Mouse (Mus musculus) colon, adult 2 months (tissue): ENCODE data around the gene Vamp2. TPM values are rescaled to one million over a fixed set of nuclear protein-coding genes. Genes with fewer than 3 reads are reported as not detected.

ENCODE experiments used
- polyA plus RNA-seq: library from polyadenylated mRNA; depleted of rRNA; stranded (reverse); fragments of >200 nt; gene quantifications from 2 replicates; pipeline ENCODE4 v1.2.3, GENCODE M21; 2012; rRNA removed

Vamp2 gene
- polyA plus RNA-seq, result 93.8 and 112 TPM in 2 replicates

GRCm38 (mm10) chr11:69088103-69088855 is at the start of gene Vamp2:
Gene Vamp2, plus strand, starts transcription at chr11:69088490.

GRCm38 (mm10) chr11:69045531-69046394 is 42.5 kb upstream of the Vamp2 start, which contains the start of gene Aurkb:
Gene Aurkb, plus strand, starts transcription at chr11:69045647.

GRCm38 (mm10) chr11:69059357-69059974 is 28.8 kb upstream of the Vamp2 start, which contains the start of gene Borcs6:
Gene Borcs6, plus strand, starts transcription at chr11:69059717.

GRCm38 (mm10) chr11:69070590-69071222 is 17.6 kb upstream of the Vamp2 start, which contains the start of gene Tmem107:
Gene Tmem107, plus strand, starts transcription at chr11:69070806.

GRCm38 (mm10) chr11:69094697-69095429 is 6.6 kb downstream of the Vamp2 start, which contains the start of gene Per1:
Gene Per1, plus strand, starts transcription at chr11:69095217.

DNA sequence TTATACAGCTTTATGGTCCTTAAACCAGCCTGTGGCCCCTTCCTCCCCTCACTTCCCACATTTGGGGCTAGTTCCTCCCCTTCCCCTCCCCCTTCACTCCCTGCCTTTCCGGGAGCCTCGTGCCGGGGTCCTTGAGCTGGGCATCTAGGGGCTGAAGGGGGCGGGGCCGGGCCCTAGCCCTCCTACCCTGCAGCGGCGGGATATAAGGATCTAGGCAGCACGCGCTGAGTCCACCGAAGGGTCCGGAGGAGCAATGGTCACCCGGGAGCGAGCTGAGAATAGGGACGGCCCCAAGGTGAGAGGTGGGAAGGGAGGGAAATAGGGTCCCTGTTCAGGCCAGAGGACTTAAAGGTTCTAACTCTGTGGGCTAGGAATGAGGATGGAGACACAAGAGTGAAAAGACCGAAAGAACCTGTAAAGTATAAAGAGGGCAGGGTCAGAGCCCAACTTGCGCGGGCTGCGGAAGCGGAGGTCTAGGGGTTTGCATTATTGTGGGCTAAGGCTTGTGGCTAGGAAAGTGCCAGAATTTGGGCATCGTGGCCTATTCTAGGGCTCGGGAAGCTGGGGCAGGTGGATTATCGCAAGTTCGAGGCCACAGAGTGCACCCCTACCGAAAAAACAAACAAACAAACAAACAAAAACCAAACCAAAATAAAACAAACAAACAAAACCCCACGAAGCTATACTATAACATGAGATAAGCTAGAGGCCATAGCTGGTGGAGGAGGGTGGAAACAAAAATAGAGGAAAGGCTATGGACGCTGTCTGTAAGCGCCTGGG is 32.1 kb downstream of the Vamp2 start, which contains the start of gene Hes7:
Hes7 (plus strand) TSS at position 184 of the 780 bp plus-strand sequence.

DNA sequence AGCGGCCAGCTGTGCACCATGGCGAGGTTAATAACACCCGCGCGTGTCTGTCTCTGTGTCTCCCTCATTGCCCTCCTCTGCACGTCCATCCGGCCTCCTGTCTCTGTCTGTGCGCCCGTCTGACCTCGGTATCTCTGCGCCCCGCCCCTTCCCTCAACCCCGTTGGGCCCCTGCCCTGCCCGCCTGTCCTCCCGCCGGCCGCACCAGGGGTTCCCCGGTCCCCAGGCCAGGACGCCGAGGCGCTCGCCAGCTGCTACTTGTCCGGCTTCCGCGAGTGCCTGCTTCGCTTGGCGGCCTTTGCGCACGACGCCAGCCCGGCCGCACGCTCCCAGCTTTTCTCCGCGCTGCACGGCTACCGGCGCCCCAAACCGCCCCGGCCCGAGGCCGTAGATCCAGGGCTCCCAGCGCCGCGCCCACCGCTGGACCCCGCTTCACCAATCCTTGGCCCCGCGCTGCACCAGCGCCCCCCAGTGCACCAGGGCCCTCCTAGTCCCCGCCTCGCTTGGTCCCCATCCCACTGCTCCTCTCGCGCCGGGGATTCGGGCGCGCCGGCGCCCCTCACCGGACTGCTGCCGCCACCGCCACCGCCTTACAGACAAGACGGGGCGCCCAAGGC is 34.2 kb downstream of the Vamp2 start, which contains the start of gene 9130213A22Rik:
9130213A22Rik (minus strand) TSS at position 254 of the 616 bp plus-strand sequence.

GRCm38 (mm10) chr11:69125852-69125918 is 37.4 kb downstream of the Vamp2 start, which contains the start of gene Aloxe3:
Gene Aloxe3, plus strand, starts transcription at chr11:69125896.

Other genes starting within 250 kb of the Vamp2 start
- 83.7 and 84.2 TPM in 2 replicates for gene Ndel1, start 216.6 kb upstream of the Vamp2 start, polyA plus RNA-seq
- not detected in 2 replicates for gene Rnf222, start 199.9 kb upstream of the Vamp2 start, polyA plus RNA-seq
- gene Rpl26, start 186.9 kb upstream of the Vamp2 start, polyA plus RNA-seq, result 462 and 604 TPM in 2 replicates
- not detected in 2 replicates for gene Odf4, start 161.4 kb upstream of the Vamp2 start, polyA plus RNA-seq
- gene Arhgef15, start 131.0 kb upstream of the Vamp2 start, polyA plus RNA-seq, result 14.3 and 24.5 TPM in 2 replicates
- gene Slc25a35, start 120.4 kb upstream of the Vamp2 start, polyA plus RNA-seq, result 81.4 and 94.7 TPM in 2 replicates
- gene Rangrf, start 113.3 kb upstream of the Vamp2 start, polyA plus RNA-seq, result 48.9 and 61.1 TPM in 2 replicates
- 12.3 and 13.5 TPM in 2 replicates for gene Pfas, start 80.0 kb upstream of the Vamp2 start, polyA plus RNA-seq
- 30.8 and 33.6 TPM in 2 replicates for gene Ctc1, start 72.6 kb upstream of the Vamp2 start, polyA plus RNA-seq
- 44.7 and 44.9 TPM in 2 replicates for gene Aurkb, start 42.8 kb upstream of the Vamp2 start, polyA plus RNA-seq
- 34.7 and 36.8 TPM in 2 replicates for gene Borcs6, start 28.8 kb upstream of the Vamp2 start, polyA plus RNA-seq
- 33.1 and 44.6 TPM in 2 replicates for gene Tmem107, start 17.7 kb upstream of the Vamp2 start, polyA plus RNA-seq
- gene Per1, start 6.7 kb downstream of the Vamp2 start, polyA plus RNA-seq, result 16.4 and 21.2 TPM in 2 replicates
- 0.70 and 1.1 TPM in 2 replicates for gene Hes7, start 31.9 kb downstream of the Vamp2 start, polyA plus RNA-seq
- gene 9130213A22Rik, start 34.1 kb downstream of the Vamp2 start, polyA plus RNA-seq, result 0.60 and 0.64 TPM in 2 replicates
- 0.15 and 0.42 TPM in 2 replicates for gene Aloxe3, start 37.4 kb downstream of the Vamp2 start, polyA plus RNA-seq
- gene Alox12b, start 68.5 kb downstream of the Vamp2 start, polyA plus RNA-seq, result 0.07 TPM in 1 of 2 replicates, not detected in the other
- 0.05 TPM in 1 of 2 replicates, not detected in the other for gene Alox8, start 109.4 kb downstream of the Vamp2 start, polyA plus RNA-seq
- gene Gucy2e, start 148.5 kb downstream of the Vamp2 start, polyA plus RNA-seq, result not detected in 2 replicates
- 8.3 and 8.5 TPM in 2 replicates for gene Cntrob, start 235.3 kb downstream of the Vamp2 start, polyA plus RNA-seq
- gene Trappc1, start 235.5 kb downstream of the Vamp2 start, polyA plus RNA-seq, result 27.2 and 27.3 TPM in 2 replicates
- gene Kcnab3, start 237.8 kb downstream of the Vamp2 start, polyA plus RNA-seq, result 1.3 TPM in 2 replicates